Mouse (Mus musculus) heart, postnatal 0 days (tissue): ENCODE measurements around the gene Ctxn2.

ENCODE experiments used
- CTCF ChIP-seq: IDR thresholded peaks from 2 replicates; pipeline ENCODE4 v1.5.1; 2016; ENCODE audit warnings: antibody characterized with exemption, control low read depth, low read depth
- EP300 ChIP-seq: IDR thresholded peaks from 2 replicates; pipeline ENCODE4 v1.6.1; 2016; ENCODE audit warnings: antibody characterized with exemption, low read depth

- TF ChIP-seq CTCF, result no peak
- no peak for TF ChIP-seq EP300
These were observed 47.7 kb upstream of the Ctxn2 start for GRCm38 (mm10) chr2:125088757-125089156.
